Mouse (Mus musculus) cerebellum, adult 9-10 months (tissue): ENCODE results near the gene Ankrd11.
A peak's percentile ranks its signal among the peaks of the same experiment; 100 is the strongest.

Source experiments
- DNase-seq: peaks from one replicate; pipeline ENCODE4 v3.0.0; 2022

Ankrd11 gene

DNA sequence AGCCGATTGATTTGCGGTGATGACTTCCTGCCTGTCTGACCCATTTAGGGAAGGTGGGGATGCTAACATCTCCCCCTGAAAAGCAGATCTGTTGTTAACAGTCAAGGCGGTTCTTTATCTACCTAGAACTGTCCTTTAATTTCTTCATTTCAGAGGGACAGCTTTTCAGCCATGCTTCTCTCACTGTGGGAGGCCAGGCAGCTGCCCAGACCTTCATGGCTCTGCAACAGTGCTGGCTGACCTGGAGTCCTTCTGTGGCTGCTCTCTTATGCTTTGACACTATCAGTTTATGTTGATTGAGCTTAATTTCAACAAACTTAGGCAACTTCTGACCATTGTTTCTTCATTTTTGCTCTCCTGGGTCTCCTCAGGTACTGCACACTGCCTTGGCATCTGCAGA lies 161.8 kb downstream of the Ankrd11 start:
- DNase-seq: peak; percentile 74

DNA sequence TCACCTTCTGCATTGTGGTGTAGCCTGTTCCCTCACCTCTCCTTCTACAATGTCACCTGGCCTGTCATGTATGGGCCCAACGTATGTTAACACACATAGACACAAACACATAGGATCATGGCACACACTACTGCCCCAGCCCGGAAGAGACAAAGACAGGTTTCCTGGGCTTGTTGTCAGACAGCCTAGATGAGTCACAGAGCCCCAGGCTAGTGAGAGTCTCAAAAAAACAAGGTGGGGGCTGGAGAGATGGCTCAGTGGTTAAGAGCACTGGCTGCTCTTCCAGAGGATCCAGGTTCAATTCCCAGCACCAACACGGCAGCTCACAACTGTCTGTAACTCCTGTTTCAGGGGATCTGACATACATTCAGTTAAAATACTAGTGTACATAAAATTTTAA lies 163.8 kb downstream of the Ankrd11 start:
- DNase-seq: no peak

DNA sequence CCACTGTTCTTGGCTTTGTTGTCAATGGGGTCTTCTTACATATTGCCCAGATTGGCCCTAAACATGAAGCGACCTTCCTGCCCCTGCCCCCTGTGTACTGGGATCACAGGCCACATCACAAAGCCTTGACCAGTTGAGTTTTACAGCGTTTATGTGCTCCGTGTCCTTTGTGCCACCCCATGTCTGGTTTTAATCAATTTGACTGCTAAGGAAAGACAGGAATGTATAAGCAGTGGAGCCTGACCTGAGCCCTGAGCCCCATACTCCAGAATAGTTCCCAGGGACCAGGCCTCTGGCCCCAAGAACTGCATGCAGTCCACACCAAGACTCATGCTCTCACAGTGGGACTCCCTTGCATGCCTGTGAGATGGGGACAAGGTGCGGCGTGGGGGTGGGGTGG lies 166.9 kb downstream of the Ankrd11 start:
- no peak for DNase-seq

DNA sequence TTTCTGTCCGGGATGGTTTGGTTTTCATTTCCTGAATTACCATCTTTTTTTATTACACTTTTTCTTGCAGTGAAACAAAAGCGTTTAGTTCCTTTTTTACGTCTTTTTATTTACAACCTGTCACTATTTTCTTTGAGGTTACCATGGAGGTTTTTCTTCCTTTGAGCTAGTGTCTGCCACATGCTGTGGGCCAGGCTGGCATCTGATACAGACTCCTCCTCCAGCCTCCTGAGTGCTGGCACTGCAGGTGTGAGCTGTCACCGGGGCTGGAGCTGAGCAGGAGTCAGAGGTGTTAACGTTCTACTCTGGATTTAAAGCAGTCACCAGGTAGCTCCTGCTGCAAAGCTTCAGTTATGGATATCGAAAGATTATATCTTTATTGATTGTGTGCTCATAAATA lies 168.9 kb downstream of the Ankrd11 start:
- DNase-seq: peak; percentile 83

DNA sequence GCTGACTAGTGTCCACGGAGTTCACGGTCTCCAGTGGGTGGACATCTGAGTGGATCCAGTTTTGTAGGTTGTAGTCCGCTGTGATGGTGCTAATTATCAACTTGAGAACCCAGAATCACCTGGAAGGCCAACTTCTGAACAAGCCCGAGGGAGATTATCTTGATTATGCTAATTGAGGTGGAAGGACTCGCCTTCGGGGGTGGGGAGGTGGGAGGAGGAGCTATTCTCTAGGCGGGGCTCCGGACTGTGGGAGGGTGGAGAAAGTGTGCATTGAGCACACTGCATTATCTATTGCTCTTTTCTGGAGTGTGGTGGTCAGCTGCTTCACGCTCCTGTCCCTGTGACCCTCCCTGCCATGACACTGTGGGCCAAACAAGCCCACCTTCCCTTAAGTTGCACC lies 170.4 kb downstream of the Ankrd11 start:
- DNase-seq: no peak

DNA sequence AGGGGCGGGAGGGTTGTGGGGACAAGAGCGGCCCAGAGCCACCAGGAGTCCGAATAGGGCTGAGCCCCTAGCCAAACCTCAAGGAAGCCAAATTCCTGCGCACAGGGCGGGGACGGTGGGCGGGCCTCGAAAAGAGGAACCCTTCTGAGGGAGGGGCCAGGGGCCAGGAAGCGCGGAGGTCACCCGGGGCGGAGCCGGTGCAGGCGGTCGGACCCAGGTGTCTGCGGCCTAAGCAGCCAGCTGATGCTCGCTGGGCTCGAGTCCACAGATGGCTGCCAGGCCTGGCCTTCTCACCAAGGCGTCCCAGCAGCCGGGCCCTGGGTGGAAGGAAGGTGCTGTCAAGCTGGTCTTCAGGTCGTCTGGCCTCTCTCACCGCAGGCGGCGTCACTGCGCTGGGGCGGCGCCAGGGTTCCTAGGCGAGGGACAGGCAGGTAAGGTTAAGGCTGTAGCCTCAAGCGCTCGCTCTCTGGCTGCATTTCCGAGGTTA lies 171.7 kb downstream of the Ankrd11 start:
- peak; percentile 78 for DNase-seq

DNA sequence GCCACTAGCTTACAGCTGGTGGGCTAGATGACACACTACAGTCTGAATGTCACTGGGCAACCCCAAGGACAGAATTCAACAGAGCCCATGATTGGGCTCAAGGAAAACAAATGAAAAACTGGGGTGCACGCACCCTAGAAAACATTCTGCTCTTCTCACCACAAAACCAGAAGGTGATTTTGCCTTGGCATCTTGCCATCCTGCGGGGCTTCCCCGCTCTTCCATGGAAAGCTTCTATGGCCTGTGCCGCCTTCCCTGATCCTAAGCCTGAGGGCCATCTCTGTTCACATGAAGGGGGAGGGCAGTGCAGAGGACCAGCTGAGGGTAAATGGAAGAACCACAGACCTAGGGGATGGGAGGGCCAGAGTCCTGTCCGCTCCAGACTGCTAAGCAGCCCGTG lies 174.1 kb downstream of the Ankrd11 start:
- DNase-seq: no peak

DNA sequence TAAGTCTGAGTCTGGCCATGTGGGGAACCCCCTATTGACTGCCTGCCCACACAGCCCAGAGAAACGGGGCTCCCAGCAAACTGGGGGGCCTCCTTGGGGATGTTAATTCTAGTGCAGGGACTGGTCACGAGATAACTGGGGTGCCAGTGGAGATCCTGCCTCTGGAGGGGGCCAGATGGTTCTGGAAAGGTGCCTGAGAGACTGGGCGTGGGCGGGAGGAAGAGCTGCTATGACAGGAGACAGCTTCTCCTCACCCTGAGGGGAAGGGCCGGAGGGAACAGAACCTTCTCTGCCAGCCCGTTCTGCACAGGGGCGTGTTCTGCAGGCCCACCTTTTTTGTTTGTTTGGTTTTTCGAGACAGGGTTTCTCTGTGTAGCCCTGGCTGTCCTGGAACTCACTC lies 175.8 kb downstream of the Ankrd11 start:
- no peak for DNase-seq

DNA sequence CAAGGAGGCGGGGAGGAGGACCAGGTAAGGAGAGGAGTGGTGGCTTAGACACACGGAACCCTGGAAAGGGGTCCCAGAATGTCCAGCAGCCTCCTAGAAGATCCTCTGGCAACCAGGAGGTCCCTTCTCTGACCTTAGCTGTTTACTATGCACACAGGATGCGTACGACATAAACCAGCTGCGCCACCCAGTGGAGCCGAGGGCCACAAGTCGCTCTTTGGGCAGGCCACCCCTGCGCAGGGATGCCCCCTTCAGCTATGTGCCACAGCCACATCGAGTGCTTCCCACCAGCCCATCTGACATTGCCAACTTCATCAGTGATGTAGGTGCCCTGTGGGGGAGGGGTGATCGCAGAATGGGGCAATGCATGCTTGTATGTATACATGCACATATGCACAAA lies 176.6 kb downstream of the Ankrd11 start:
- no peak for DNase-seq

DNA sequence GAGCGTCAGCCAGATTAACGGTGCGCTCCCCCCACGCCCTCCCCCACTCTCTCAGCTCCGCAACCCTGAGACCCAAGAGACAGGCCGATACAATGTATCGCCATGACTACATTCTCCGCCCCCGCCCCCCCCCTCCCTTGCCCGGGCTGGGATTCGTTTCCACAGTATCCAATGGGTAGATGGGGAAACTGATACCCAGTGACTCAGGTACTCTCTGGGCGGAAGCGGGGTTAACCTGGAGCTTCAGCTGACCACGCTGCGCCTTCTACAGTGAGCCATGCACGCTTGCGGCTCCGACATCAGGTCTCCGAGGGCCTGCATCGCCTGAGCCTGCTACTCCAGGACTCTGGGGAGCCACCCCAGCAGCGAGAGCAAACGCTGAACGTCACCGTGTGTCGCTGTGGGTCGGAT lies 177.4 kb downstream of the Ankrd11 start:
- no peak for DNase-seq

DNA sequence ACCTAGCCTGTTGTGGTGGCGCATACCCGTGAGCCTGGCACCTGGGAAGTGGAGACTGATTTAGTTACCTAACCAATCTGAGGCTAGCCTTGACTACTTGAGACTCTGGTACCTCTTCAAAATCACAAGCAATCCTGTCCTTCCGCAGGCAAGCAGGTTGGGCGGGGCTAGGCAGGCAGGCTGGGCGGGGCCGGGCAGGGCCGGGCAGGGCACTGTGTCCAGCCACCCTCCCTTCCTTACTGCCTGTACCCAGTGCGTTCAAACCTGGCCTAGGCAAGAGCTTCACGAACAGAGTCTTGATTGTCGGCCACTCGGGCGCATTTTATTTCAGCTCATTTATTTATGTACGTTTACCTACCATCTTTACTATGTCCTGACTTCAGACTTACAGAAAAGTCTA lies 182.2 kb downstream of the Ankrd11 start:
- DNase-seq: no peak

DNA sequence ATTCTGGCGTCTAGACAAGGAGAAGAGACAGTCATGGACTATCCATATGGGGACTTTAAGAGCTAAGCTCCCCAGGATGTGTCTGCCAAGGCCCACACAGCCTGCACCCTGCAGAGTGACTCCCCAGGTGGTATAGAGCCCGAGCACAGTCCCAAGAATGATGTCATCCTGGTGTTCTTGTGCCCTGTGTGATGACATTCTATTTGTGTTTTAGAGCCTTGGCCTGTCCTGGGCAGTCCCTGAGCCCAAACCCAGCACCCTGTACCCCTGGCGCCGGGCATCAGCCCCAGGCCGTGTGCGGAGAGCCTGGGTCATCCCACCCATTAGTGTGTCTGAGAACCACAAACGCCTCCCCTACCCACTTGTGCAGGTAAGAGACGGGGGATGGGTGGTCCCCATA lies 185.8 kb downstream of the Ankrd11 start:
- DNase-seq: peak; percentile 71

DNA sequence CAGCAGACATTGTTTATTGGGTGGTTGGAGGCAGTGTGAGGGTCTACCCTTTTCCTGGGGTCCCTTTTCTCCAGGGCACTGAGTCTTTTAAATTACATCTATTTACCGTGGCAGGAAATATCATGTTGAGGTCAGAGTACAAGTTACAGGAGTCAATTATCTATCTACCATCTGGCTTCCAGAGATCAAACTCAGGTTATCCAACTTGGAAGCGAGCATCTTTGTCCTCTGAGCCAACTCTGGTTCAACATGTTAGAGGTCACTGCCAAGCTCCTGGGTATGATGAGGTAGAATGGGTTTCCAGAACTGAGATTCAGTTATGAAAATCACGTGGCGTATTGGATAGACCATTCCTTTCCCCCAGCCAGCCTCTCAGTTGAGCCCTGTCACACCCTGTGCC lies 187.0 kb downstream of the Ankrd11 start:
- DNase-seq: no peak

DNA sequence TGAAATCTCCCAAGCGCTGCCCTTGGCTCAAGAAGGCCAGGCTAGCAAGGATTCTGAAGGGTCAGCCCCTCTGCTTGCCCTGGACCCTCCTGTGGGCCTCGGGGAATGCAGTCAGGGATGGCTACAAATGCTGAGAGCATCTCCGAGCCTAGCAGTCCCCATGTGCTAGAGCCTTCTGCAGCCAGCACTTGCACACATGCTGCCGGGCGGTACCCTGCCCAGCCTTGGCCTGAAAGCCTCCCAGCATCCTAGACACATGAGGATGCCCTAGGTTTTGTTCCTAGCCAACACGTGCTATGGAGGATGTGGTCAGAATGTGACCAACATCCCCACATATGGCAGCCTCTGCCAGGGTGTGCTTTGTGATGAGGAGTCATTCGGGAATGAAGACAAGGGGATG lies 187.7 kb downstream of the Ankrd11 start:
- no peak for DNase-seq

DNA sequence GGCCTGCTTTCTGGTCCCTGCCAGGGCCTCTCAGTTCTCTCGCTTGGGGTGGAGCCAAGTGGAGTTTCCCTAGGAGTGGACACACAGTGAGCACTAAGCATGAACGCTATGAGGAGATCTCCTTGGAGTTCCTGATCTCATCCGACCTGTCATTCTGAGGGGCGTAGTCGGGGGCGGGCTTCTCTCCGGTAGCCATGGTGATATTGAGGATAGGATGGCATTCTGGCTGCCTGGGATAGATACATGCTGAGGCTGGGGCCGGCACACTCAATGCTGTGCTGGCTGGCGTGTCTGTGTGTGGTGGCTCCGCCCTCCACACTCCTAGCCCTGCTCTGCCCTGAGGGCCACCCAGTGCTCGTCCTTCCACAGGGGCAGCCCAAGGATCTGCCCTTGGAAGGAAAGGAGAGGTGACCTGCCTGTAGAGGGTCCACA lies 188.7 kb downstream of the Ankrd11 start:
- DNase-seq: peak; percentile 88

DNA sequence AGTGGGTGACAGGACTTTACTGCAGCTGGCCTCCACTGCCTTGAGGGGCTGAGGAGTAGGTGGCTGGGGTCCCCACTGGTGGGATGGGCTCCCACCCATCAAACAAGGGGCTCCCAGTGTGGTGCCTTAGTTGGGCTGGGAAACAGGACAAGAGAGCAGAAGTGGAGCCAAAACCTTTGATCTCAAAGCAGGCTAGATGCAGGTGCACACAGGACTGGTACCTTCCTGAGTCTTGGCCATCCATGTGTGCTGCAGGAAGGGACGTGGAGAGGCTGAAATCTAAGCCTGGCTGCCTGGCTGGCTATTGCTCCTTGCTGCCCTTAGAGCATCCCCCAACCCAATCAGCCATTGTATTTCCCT lies 189.6 kb downstream of the Ankrd11 start:
- peak; percentile 94 for DNase-seq

DNA sequence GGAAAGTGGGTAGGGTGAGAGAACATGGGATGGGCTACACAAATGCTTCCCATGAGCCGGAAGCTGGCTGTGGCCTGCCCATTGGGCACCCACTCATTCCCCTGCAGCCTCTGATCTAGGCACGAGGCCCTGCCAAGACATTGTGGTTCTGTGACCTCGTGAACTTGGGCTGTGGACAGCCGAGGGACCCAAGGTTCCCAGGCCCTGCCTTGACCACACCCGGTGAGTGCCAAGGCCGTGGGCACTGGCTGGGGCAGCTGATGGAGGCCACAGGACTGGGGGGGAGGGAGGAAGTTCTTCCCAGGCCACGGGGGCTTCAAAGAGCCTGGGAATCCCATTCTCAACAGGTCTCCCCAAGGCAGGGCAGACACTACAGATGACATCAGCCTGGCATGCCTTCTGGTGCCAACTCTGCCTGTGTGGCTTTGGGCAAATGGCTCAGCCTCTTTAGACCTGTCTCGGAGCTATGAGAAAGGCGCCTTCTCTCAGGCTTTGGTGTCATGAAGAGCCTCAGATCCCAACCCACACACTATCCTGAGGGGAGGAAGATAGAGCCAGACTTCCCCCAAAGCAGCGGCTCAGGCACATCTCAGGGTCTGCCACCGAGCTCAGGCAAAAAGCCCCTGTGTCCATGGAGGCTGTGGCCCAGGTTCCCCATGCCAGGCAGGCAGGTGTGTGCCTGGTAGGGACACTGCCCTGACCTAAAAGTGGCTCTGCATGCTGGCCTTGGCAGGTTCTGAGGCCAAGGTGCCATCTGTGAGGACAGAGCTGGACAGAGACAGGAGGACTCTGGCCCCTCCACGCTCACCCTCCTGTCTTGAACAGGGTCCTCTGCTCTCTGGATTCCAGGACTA lies 190.2 kb downstream of the Ankrd11 start:
- peak; percentile 97 for DNase-seq

DNA sequence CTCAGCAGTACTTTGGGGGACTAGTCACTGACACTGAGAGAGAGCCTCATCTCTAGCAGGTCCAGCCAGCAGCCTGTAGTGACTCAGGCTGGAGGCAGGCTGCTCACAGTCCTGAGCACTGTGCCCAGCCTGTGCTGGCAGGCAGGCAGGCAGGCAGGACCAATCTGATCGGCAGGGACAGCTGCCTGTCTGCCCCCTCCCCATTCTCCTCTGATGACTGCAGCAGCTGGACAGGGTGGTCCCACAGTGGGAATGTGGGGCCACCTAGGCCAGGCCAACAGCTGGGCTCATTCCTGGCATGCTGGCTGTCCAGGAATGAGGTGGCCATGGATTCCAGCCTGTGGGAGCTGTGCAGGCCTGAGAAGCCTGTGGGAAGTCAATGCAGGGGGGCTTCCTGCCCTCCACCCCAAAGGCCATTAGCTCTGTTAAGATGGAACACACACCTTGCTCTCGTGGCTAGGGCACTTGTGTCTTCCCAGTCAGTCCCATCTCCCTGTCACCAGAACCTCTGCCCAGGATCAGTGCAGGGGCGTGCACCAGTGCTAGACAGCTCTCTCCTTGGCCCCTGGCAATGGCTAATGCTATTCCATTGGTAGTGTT lies 191.3 kb downstream of the Ankrd11 start:
- no peak for DNase-seq

DNA sequence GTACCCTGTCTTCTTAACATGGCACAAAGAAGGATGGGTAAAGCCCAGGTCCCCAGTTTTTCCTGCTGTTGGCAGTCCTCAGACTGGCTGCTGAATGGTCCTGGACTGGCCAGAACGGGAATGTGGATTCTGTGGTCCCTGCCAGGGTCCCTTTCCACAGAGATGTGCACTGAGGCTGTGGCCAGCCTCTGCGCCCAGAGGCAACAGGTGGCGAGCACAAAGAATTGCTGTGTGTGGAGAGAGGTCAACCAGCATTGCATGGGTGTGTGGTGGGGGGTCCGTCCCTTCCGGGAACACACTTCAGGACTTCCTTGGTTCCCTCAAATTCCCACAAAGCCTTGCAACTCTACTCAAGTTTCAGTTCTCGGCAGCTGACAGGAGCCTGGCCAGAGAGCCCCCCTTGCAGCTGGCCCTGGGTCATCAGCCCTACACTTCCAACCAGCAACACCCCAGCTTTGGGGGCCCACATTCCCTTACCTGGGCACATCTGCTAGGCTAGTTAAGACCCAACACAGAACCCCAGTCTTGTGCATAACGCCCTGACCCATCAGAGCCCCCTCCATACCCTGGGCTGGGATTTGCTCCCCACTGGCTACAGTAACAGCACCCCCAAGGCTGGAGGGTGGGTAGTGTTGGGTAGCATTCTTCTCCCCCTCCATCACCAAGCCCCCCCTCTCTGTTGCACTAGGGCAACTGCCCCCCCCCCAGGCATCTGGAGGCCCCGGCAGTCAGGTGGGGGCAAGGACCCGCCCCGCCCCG lies 192.7 kb downstream of the Ankrd11 start:
- DNase-seq: no peak

DNA sequence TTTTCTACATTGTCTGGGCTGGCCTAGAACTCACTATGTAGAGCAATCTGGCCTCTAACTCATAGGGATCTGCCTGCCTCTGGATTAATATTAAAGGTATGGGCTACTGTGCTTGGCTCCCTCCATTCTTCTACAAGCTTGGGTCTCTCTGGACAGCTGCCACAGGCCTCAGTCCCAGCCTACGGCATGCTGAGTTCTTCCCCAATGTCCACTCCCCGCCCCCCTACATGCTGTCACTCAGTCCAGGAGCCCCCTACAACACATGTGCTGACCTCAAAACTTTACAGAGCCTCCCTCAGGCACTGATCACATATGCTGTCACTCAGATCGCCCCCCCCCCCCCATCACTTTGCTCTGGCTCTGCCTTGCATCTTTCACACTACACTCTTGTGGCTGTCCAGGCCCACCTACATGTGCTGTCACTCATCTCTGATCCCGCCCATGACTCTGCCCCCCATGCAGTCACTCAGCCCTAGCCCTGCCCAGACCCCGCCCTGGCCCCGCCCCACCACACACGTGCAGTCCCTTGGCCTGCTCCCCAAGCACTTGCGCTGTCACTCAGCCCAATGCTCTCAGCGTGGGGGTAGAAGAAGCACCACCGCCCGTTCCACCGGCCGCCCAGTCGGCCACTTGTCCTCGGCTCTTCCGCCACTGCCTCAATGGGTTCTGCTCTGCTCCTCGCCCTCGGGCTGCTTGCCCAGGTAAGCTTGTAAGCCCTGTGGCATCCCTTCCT lies 194.1 kb downstream of the Ankrd11 start, which contains the start of gene Cdh15:
Gene Cdh15, plus strand, starts transcription at position 138 of the 733 bp plus-strand sequence.
- peak; percentile 87 for DNase-seq

DNA sequence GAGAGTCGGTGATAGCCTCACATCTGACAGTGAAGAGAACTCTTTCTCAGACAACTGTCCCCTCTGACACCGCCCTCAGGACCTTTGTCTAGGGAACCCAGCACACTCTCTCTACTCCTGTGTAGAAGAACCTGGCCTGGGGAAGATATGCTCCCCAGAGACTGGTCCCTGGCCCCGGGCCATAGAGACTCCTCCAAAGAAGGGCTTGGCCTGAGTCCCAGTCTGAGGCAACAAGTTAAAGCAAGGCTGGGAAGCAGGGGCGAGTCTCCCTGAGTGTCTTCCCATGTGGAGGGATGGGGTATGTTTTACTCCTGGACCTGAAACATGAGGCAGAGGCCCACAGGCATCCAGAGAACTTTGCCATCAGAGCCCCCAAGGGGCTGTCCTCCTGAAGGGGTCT lies 196.4 kb downstream of the Ankrd11 start:
- no peak for DNase-seq

DNA sequence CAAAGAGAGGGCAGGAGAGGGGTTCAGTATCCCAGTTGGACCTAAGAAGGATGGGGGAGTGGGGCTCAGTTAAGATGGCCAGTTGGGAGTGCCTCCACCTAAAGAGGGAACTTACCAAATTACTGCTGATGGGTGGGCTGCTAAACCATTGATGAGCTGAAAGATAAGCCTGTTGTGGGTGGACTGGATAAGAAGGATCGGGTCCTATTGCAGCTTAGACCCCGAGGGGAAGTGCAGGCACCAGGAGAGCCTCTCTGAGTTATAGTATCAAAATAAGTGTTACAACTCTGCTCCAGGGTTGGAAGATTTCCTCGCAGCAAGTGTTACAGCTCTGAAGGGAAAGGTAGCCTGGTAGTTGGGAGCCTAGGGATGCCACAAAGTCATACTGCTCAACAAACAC lies 197.9 kb downstream of the Ankrd11 start:
- no peak for DNase-seq

DNA sequence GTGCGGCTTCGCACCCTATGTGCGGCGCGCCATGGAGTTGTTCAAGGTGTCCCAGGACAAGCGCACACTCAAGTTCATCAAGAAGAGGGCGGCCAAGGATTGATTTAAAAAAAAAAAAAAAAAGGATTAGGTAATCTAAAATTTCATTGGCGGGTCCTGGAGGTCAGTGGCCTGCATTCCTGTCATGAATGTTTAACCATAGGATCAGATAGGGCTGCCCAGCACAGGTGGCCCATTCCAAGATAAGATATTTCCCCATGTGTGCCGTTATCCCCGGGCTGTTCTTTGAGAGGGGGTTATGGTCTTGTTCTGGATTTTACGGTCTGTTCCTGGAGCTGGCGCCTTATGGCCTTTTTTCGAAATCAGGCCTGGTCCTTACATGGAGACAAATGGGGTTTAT lies 205.4 kb downstream of the Ankrd11 start:
- no peak for DNase-seq
